Comparison of ENCODE assay signal across 21 mouse cellular contexts in the genomic region with DNA sequence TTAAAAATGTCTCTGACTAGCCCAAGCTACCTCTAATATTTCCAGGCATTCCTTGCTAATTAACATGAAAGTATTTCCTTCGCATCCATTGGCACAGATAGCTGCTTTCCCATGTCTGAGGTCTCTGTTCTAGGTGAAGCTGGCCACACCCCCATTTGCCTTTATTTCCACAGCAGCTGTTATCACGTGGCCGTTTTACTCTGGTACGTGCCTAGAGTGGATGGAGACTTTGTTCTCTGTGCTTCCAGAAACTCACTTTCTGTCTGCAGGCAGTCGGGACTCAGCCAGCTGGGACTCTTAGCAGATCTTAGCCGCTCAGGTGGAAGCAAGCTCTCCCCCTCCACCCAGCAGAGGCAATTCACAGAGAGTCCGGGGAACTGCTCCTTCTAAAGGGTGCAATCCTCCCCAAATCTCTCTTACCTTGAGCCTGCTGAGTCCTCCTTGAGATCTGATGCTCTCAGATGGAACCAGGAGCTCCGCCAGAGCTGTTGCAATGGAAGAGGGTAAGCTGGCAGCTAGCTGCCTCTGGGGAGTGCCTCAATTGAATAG. TPM values are rescaled to one million over a fixed set of nuclear protein-coding genes. Genes with fewer than 3 reads are reported as not detected.
DNase-seq lines count a peak whose midpoint lies in the region; ATAC-seq and TF ChIP-seq lines count a peak whose summit lies in the region.
"Had no signal": no experiment of that assay in that cellular context is flagged by ENCODE, and none has a peak within 500 bp of the region (broad histone marks: within the 10 kb centered on the region; RNA-seq: fewer than 3 reads in every experiment).

No protein-coding gene starts in this region.

- TF ChIP-seq CTCF in stomach, postnatal 0 days (IDR thresholded peaks at IDR 0.05; ENCODE audit: low read depth) = no peak
- TF ChIP-seq CTCF in small intestine, adult 2 months (IDR thresholded peaks at IDR 0.05; ENCODE audit: extremely low read depth, insufficient read length, insufficient replicate concordance, low read depth, low read length) = no peak

- no peak overlapping the region for H3K9ac ChIP-seq in liver, embryonic 11.5 days (ENCODE audit: low read depth, low read length)
- no peak overlapping the region for H3K9ac ChIP-seq in stomach, embryonic 16.5 days (ENCODE audit: low read length)
- H3K9ac ChIP-seq in stomach, postnatal 0 days (ENCODE audit: low read length) = no peak overlapping the region
- H3K9ac ChIP-seq: embryonic facial prominence, embryonic 13.5 days; forebrain, embryonic 13.5 days; forebrain, postnatal 0 days; heart, embryonic 13.5 days; hindbrain, embryonic 12.5 days had no signal

- no peak for ATAC-seq in liver, embryonic 11.5 days (replicated peaks; ENCODE audit: low FRiP score)
- ATAC-seq in stomach, embryonic 16.5 days (ENCODE audit: insufficient read depth, low FRiP score) = peak; percentile 27; the same call in 1 of the 2 replicates
- ATAC-seq in stomach, postnatal 0 days (ENCODE audit: low FRiP score, low TSS enrichment) = no peak
- ATAC-seq: CD4-positive, CD25-positive, alpha-beta regulatory T cell, adult 4 months; forebrain, embryonic 13.5 days; forebrain, postnatal 0 days; hindbrain, embryonic 16.5 days had no signal

- no peak overlapping the region for H3K27ac ChIP-seq in liver, embryonic 11.5 days (ENCODE audit: low read depth, low read length)
- H3K27ac ChIP-seq in stomach, embryonic 16.5 days (ENCODE audit: low read length) = no peak overlapping the region
- no peak overlapping the region for H3K27ac ChIP-seq in stomach, postnatal 0 days (replicated peaks)
- peak overlapping the region; percentile 56 for H3K27ac ChIP-seq in small intestine, adult 2 months (ENCODE audit: insufficient read depth, low read depth, low read length)
- no peak overlapping the region for H3K27ac ChIP-seq in hindbrain, embryonic 10.5 days
- H3K27ac ChIP-seq: embryonic facial prominence, embryonic 13.5 days; forebrain, embryonic 13.5 days; heart, embryonic 13.5 days; hindbrain, embryonic 12.5 days had no signal

- peak; percentile 15 for DNase-seq in adrenal gland, postnatal 10 days
- no peak for DNase-seq in adrenal gland, adult (ENCODE audit: inconsistent age in 2 of 2, low spot score in 1 of 2)
- peak; percentile 14 for DNase-seq in liver, embryonic 11.5 days (ENCODE audit: low spot score)
- DNase-seq in liver = no peak
- no peak for DNase-seq in stomach, postnatal 0 days (ENCODE audit: low spot score)
- no peak for DNase-seq in hindbrain, embryonic 10.5 days (ENCODE audit: low spot score)
- DNase-seq: B cell, adult 2 months; cerebellum, adult 11 months; cerebellum, adult 8-10 months; cerebellum, postnatal 14 days; forebrain, postnatal 0 days; gastrocnemius, postnatal 14 days; heart, postnatal 36 days had no signal

- no peaks in the 10 kb centered on the region for H3K9me3 ChIP-seq in liver, embryonic 11.5 days (ENCODE audit: control insufficient read depth, low read length)
- H3K9me3 ChIP-seq in stomach, embryonic 16.5 days (replicated peaks; ENCODE audit: control insufficient read depth, low read length) = no peaks in the 10 kb centered on the region
- H3K9me3 ChIP-seq in stomach, postnatal 0 days (ENCODE audit: control insufficient read depth, low read length) = no peaks in the 10 kb centered on the region
- no peaks in the 10 kb centered on the region for H3K9me3 ChIP-seq in hindbrain, embryonic 10.5 days
- H3K9me3 ChIP-seq: embryonic facial prominence, embryonic 13.5 days; forebrain, embryonic 13.5 days; heart, embryonic 13.5 days; hindbrain, embryonic 12.5 days had no signal

- H3K4me3 ChIP-seq in liver, embryonic 11.5 days (ENCODE audit: low read depth, low read length) = no peak overlapping the region
- H3K4me3 ChIP-seq in stomach, embryonic 16.5 days (replicated peaks; ENCODE audit: low read length) = no peak overlapping the region
- H3K4me3 ChIP-seq in stomach, postnatal 0 days (ENCODE audit: low read depth, low read length) = no peak overlapping the region
- peak overlapping the region; percentile 51 for H3K4me3 ChIP-seq in small intestine, adult 2 months (ENCODE audit: low read depth, low read length)
- H3K4me3 ChIP-seq in hindbrain, embryonic 10.5 days = no peak overlapping the region
- H3K4me3 ChIP-seq: embryonic facial prominence, embryonic 13.5 days; forebrain, embryonic 13.5 days; heart, embryonic 13.5 days; hindbrain, embryonic 12.5 days had no signal

- TF ChIP-seq EP300 in stomach, postnatal 0 days (optimal IDR thresholded peaks at IDR 0.05) = no peak

- 0 out of 2 replicates have a peak, but pooled peaks have one; percentile 33 for TF ChIP-seq POLR2A in small intestine, adult 2 months (IDR thresholded peaks at IDR 0.05; ENCODE audit: low read depth, low read length)

- H3K27me3 ChIP-seq in liver, embryonic 11.5 days (replicated peaks; ENCODE audit: control insufficient read depth, insufficient read depth, low read length) = no peaks in the 10 kb centered on the region
- no peaks in the 10 kb centered on the region for H3K27me3 ChIP-seq in stomach, embryonic 16.5 days (ENCODE audit: control insufficient read depth, insufficient read depth, low read length)
- no peaks in the 10 kb centered on the region for H3K27me3 ChIP-seq in stomach, postnatal 0 days (ENCODE audit: control insufficient read depth, insufficient read depth, low read length)
- no peaks in the 10 kb centered on the region for H3K27me3 ChIP-seq in small intestine, adult 2 months (ENCODE audit: control insufficient read depth, insufficient read depth, low read length)
- no peaks in the 10 kb centered on the region for H3K27me3 ChIP-seq in hindbrain, embryonic 10.5 days (ENCODE audit: insufficient read depth, poor library complexity, severe bottlenecking)
- H3K27me3 ChIP-seq: embryonic facial prominence, embryonic 13.5 days; forebrain, embryonic 13.5 days; hindbrain, embryonic 12.5 days had no signal

- 56% methylated on average over 8 of the region's 8 CpGs for WGBS in liver, embryonic 11.5 days
- WGBS in stomach, embryonic 16.5 days = 42% methylated on average over 8 of the region's 8 CpGs
- WGBS in stomach, postnatal 0 days = 48% methylated on average over 8 of the region's 8 CpGs
- WGBS in small intestine, adult 2 months = 22% methylated on average over 8 of the region's 8 CpGs
- WGBS in hindbrain, embryonic 10.5 days = 68% methylated on average over 8 of the region's 8 CpGs

- H3K4me1 ChIP-seq in liver, embryonic 11.5 days (replicated peaks; ENCODE audit: control insufficient read depth, insufficient read depth, low read length) = no peaks in the 10 kb centered on the region
- no peaks in the 10 kb centered on the region for H3K4me1 ChIP-seq in stomach, embryonic 16.5 days (ENCODE audit: control insufficient read depth, insufficient read depth, low read length)
- no peaks in the 10 kb centered on the region; the same call in 1 of the 2 replicates for H3K4me1 ChIP-seq in stomach, postnatal 0 days (replicated peaks; ENCODE audit: control insufficient read depth, insufficient read depth)
- peaks cover 2% of the 10 kb centered on the region; the same call in 1 of the 2 replicates for H3K4me1 ChIP-seq in small intestine, adult 2 months (ENCODE audit: control insufficient read depth, insufficient read depth, insufficient read length, low read length)
- H3K4me1 ChIP-seq in hindbrain, embryonic 10.5 days (replicated peaks) = peaks cover 36% of the 10 kb centered on the region

- no peaks in the 10 kb centered on the region for H3K36me3 ChIP-seq in liver, embryonic 11.5 days (ENCODE audit: control insufficient read depth, insufficient read depth, low read length)
- H3K36me3 ChIP-seq in stomach, embryonic 16.5 days (ENCODE audit: control insufficient read depth, insufficient read depth, low read length) = no peaks in the 10 kb centered on the region
- H3K36me3 ChIP-seq in stomach, postnatal 0 days (ENCODE audit: control insufficient read depth, insufficient read depth, low read length) = no peaks in the 10 kb centered on the region
- H3K36me3 ChIP-seq in small intestine, adult 2 months (ENCODE audit: control insufficient read depth, insufficient read depth, low read length) = no peaks in the 10 kb centered on the region
- no peaks in the 10 kb centered on the region for H3K36me3 ChIP-seq in hindbrain, embryonic 10.5 days
- H3K36me3 ChIP-seq: embryonic facial prominence, embryonic 13.5 days; heart, embryonic 13.5 days; hindbrain, embryonic 12.5 days had no signal

- no peak overlapping the region for H3K4me2 ChIP-seq in liver, embryonic 11.5 days
- H3K4me2 ChIP-seq in stomach, embryonic 16.5 days (ENCODE audit: low read depth, low read length) = no peak overlapping the region
- no peak overlapping the region for H3K4me2 ChIP-seq in stomach, postnatal 0 days (replicated peaks; ENCODE audit: low read depth)
- H3K4me2 ChIP-seq: embryonic facial prominence, embryonic 13.5 days; forebrain, embryonic 13.5 days; heart, embryonic 13.5 days; hindbrain, embryonic 12.5 days had no signal

RNA-seq across cellular contexts. Expression of a gene that starts 39.4 kb away (rescaled TPM):
- 10 to 100 TPM; 33.5 to 43.3 TPM for total RNA-seq in adrenal gland, postnatal 10 days (2021)
- 25.9 and 28.1 TPM in 2 replicates for polyA plus RNA-seq in liver, embryonic 11.5 days (2014; fragmentation: Nextera tagmentation; extraction: Ambion mirVana)
- 26.5 and 33.8 TPM in 2 replicates for polyA plus RNA-seq in stomach, embryonic 16.5 days (2015; fragmentation: Nextera tagmentation; extraction: Ambion mirVana)
- polyA plus RNA-seq in stomach, postnatal 0 days (2015; fragmentation: Nextera tagmentation; extraction: Ambion mirVana) = 27.5 and 27.7 TPM in 2 replicates
- 8.9 and 10.8 TPM in 2 replicates for polyA plus RNA-seq in small intestine, adult 2 months (2012; rRNA removed)
- polyA plus RNA-seq in hindbrain, embryonic 10.5 days (2016; fragmentation: Nextera tagmentation; extraction: Ambion mirVana) = 2.8 and 3.2 TPM in 2 replicates

Comparison
In these comparisons a context has a peak if more than half of its experiments do, and no peak if none do; other contexts are left out.
1. DNase-seq: peak in adrenal gland, postnatal 10 days (single experiment) and liver, embryonic 11.5 days (single experiment); none in adrenal gland, adult (0 of 2), liver (single experiment), stomach, postnatal 0 days (single experiment) and hindbrain, embryonic 10.5 days (single experiment).